Mouse (Mus musculus) bone marrow macrophage, adult 2 months (primary cell): ENCODE data around the gene Gm28372. TPM values are rescaled to one million over a fixed set of nuclear protein-coding genes. Genes with fewer than 3 reads are reported as not detected.

Experiments used
- H3K27ac ChIP-seq: 2 replicates; pipeline ENCODE4 v1.5.1; 2012; ENCODE audit warnings: low read depth, low read length; ENCODE audit not compliant: insufficient read depth
- H3K4me1 ChIP-seq: 2 replicates; pipeline ENCODE4 v1.6.1; 2012; ENCODE audit warnings: low read length; ENCODE audit not compliant: control insufficient read depth, insufficient read depth
- H3K4me3 ChIP-seq: 2 replicates; pipeline ENCODE4 v1.5.1; 2012; ENCODE audit warnings: mild to moderate bottlenecking, low read length, moderate library complexity; ENCODE audit not compliant: insufficient read depth
- CTCF ChIP-seq: IDR thresholded peaks from 2 replicates; pipeline ENCODE4 v1.5.1; 2012; ENCODE audit warnings: low read depth, mild to moderate bottlenecking, low read length, moderate library complexity
- POLR2A ChIP-seq: IDR thresholded peaks from 2 replicates; pipeline ENCODE4 v1.6.1; 2012; ENCODE audit warnings: mild to moderate bottlenecking, low read depth, low read length, borderline replicate concordance
- polyA plus RNA-seq: library from polyadenylated mRNA; stranded (reverse); fragments of >200 nt; gene quantifications from 2 replicates; pipeline ENCODE4 v1.2.4, GENCODE M21; 2012; ENCODE audit not compliant: missing spikeins, insufficient read depth, insufficient read length

The Gm28372 gene
- polyA plus RNA-seq, 1 experiment = not detected

DNA sequence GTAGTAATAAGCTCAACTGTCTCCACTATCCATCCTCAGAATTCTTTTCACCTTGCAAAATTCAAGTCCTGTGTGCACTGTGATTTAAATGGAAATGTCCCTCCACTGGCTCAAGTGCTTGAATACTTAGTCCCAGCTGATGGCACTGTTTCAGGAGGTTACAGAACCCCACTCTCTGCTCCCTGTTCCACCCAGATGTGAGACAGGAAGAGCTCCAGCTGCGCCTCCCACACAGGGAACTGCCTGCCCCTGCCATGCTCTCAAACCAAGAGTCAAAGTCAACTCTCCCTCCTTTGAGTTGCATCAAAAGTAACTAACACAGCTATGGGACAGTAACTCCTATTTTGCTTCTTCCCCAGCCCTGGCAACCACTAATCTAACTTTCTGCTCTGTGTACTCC, 18.8 kb upstream of the Gm28372 start:
- TF ChIP-seq CTCF (no peak), POLR2A (no peak)
- H3K4me1 ChIP-seq = no peaks in the 10 kb centered on the region
- H3K27ac ChIP-seq = no peak overlapping the region
- H3K4me3 ChIP-seq = no peak overlapping the region

DNA sequence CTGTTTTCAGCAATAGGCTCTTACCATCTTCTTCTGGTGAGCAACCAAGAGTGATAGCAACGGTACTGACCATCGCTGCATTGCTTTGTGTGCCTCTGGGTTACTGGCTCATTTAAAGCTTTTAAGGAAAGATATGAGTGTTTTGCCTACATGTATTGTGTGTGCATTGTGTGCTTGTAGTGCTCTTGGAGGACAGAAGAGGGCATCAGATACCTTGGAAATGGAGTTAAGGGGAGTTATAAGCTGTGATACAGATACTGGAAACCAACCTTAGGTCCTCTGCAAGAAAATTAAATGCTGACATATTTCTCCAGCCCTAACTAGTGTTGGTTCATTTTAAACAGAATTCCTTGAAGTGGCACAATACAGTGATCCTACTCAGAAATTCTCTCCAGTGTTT, 16.2 kb upstream of the Gm28372 start:
- H3K27ac ChIP-seq = no peak overlapping the region
- H3K4me3 ChIP-seq = no peak overlapping the region
- no peaks in the 10 kb centered on the region for H3K4me1 ChIP-seq
- TF ChIP-seq POLR2A = no peak
- no peak for TF ChIP-seq CTCF

DNA sequence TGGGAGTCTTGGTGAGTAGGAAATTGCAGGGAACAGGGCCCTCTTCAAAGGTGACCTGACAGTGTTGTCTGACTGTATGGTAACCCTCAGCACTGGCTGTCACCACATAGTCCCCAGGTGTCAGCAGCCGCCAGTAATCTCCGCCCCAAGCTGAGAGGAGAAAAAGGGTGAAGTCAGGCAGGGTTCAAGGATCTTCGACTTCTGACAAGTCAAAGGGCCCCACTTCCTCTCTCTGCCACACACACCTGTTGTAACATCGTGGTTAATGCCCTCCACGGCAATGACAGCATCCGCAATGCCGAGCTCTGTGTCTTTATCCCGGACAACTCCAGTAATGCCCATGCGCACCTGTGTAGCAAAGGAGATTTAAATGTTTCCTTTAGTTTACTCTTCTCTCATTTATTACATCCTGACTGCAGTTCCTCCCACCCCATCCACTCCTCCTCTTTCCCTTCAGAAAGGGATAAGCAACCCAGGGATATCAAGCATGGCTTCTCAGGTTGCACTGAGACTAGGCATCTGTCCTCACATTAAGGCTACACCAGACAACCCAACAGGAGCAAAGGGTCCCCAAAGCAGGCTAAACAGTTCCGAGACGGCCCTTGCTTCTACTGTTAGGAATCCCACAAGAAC, 13.9 kb upstream of the Gm28372 start:
- Histone ChIP-seq H3K27ac (no peak overlapping the region), H3K4me3 (no peak overlapping the region), H3K4me1 (no peaks in the 10 kb centered on the region)
- TF ChIP-seq POLR2A = no peak
- no peak for TF ChIP-seq CTCF

DNA sequence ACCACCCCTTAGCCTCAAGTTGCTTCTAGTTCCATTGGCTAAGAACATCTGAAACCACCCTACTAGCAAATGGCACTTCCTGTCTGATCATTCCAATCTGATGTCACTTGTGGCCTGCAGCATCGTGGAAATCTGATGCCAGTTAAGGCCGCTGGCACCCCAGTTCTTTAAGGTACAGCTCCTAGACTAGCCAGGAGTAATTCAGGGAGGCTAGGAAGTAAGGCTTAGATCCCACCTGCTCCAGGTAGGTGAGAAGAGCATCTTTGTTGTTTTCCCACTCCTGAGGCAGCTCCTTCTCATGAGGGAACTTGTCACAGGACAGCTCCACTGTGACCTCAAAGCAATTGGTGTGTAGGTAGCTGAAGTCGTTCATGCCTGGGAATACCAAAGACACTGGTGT, 12.2 kb upstream of the Gm28372 start:
- TF ChIP-seq POLR2A (no peak), CTCF (no peak)
- no peaks in the 10 kb centered on the region for H3K4me1 ChIP-seq
- H3K4me3 ChIP-seq = no peak overlapping the region
- H3K27ac ChIP-seq = no peak overlapping the region

DNA sequence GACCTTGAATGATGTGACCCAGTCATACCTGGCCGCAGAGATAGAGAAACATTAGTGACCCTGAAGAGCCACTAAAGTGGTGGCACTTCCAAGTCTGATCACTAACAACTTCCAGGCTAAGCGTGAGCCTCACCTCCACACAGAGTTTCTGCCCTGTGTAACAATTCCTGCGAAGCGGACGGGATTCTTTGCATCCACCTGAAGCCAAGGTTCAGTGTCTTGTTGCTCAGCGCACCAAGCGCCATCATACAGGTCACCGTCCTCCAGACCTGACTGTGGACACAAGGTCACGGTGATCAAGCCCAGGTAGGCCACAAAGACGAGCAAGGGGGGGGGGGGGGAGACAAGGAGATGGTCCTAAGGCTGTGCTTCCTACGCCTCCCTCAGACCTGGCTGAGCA, 9.3 kb upstream of the Gm28372 start:
- H3K4me3 ChIP-seq = no peak overlapping the region
- no peak overlapping the region for H3K27ac ChIP-seq
- no peaks in the 10 kb centered on the region for H3K4me1 ChIP-seq
- TF ChIP-seq CTCF (no peak), POLR2A (no peak)

DNA sequence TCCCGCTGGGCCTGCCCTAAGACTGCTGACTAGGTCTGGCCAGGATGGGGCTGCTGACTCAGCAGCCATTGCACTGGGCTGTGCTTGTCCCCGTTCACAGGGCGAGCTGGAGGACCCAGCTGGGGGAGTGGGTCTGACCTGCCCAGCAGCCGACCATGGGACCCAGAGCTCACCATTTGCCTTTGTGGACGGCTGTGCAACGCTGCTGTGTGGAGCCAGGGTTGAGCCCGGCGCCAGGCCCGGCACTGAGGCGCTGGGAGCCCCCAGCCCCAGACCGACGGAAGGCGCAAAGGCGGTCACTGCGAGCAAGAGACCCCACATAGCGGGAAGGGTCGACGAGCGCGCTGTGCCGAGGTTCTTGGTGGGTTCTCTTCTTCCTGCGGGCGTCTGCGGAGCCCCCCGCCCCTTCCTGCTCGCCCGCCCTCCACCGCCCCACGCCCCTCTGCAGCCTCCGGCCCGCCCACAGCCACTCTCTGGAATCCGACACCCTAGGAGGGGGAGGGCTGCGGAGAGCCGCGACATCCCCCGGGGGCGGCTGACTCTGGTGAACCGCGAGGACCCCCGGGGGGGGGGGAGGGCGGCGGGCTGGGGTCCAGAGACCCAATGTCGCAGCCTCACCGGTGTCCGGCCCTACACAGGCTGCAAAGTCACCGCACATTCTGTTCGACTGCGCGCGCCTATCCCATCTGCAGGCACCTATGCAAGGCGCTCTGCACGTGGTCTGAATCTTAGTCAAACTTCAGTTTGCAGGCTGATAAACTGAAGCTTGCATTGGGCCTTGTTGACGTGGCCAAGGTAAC, 7.7 kb upstream of the Gm28372 start, which contains the start of gene Cpxm1:
TSS of gene Cpxm1 (minus strand) at position 389 of the 800 bp plus-strand sequence.
- H3K4me3 ChIP-seq = no peak within 1 kb of the TSS
- H3K4me1 ChIP-seq = no peaks in the 10 kb centered on the region
- no peak within 1 kb of the TSS for H3K27ac ChIP-seq
- no peak for TF ChIP-seq CTCF
- no peak for TF ChIP-seq POLR2A

DNA sequence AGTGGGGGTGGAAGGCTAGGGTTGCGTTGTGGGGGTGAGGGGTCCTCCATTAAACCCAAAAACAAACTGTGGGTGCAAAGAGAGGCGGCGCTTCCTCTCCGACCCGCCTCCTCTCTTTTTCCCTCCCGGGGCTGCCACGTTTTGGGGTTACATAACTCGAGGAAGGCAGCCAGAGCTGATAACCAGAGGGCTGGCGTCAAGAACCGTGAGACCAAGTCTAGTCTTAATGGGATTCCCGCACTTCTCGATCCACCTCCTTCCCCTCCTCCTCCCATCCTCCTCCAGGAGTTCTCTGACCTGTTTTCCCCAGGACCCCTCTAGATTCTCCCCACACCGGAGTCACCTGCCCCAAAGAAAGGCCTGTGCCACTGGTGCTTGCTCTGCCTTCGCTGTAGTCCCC, 6.9 kb upstream of the Gm28372 start:
- no peak for TF ChIP-seq CTCF
- no peak overlapping the region for H3K4me3 ChIP-seq
- H3K27ac ChIP-seq = no peak overlapping the region
- H3K4me1 ChIP-seq = no peaks in the 10 kb centered on the region

DNA sequence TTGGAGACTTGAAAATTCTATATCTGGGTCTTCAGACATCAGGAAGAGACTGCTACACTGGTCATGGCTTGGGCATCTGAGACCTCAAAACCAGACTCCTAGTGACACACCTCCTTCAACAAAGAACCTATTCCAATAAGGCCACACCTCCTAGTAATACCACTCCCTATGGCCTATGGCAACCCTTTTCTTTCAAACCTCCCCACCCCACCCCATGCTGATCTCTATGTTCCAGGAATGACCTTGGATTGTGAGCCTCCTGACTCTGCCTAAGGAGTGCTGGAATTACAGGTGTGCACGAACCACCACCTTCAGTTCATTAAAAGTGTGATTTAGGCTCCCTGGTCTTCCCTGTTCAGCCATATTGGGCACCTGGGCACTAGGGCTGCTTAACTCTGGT, 5.0 kb upstream of the Gm28372 start:
- H3K4me3 ChIP-seq = no peak overlapping the region
- no peak overlapping the region for H3K27ac ChIP-seq
- H3K4me1 ChIP-seq = no peaks in the 10 kb centered on the region
- TF ChIP-seq POLR2A (no peak), CTCF (no peak)

DNA sequence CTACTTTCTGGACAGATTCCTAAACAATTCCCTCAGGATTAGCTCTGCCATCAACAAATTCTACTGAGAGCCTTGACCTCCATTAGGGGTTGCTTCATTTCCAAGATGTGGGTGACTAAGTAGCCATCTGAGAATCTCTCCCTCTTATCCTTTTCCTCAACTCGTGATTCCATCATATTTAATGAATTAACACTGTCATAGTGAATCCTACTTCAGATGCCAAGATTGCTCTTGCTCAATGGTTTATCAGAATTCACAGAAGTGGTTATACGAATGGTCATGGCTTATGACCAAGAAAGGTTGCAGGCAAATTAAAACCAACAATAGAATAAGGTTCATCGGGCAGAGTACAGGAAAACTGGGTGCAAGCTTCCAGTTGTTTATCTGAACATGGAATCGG, 3.1 kb upstream of the Gm28372 start:
- Histone ChIP-seq H3K4me1 (no peaks in the 10 kb centered on the region), H3K4me3 (no peak overlapping the region), H3K27ac (no peak overlapping the region)
- TF ChIP-seq CTCF = no peak
- TF ChIP-seq POLR2A = no peak

DNA sequence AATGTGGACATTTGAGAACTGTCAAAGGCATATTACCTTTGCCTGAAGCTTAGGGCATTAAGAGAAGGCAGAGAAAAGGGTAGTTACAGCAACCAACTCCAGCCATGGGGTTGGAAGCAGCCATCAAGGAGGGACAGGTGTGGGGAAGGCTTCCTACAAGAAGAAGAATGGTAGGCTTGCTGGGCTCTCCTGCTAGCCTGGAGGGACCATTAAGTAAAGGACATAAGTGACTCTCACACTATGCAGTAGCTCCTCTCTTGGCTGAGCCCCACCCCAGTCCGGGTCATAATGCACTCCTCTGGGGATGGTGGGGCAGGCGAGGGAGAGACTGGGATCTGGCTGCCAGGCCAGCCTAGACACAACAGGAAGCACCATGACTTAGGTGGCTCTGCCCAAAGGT, 1.1 kb downstream of the Gm28372 start, which contains the start of gene Tmem239:
TSS of gene Tmem239 (plus strand) at position 301 of the 400 bp plus-strand sequence.
- TF ChIP-seq CTCF = no peak
- no peak for TF ChIP-seq POLR2A
- H3K4me3 ChIP-seq = no peak within 1 kb of the TSS
- H3K27ac ChIP-seq = no peak within 1 kb of the TSS
- no peaks in the 10 kb centered on the region for H3K4me1 ChIP-seq
